Mouse (Mus musculus): ENCODE measurements around the gene Ski. TPM values are rescaled to one million over a fixed set of nuclear protein-coding genes. Genes with fewer than 3 reads are reported as not detected.

Ski gene
- polyA plus RNA-seq, 1 experiment from 2014 or later: 16.2 TPM

DNA sequence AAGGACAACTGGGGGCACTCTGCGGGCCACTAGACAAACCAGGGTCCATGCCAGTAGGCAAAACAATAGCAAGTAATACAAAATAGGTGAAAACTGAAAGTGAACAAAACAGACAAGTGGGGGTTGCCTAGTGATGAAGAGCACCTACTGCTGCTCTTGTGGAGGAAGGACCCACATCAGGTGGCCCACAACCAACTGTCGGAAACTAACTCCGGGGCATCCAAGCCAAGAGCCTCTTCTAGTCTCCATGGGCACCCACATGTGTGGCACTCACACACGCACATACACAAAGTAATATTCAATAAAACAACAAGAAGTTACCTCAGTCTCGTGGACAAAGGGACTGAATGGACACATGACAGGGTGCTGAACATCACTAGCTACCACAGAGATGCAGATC lies 12.9 kb downstream of the Ski start:
- no peak overlapping the region for H3K27ac ChIP-seq (ENCODE audit: low read depth, low read length)
- H3K27me3 ChIP-seq (replicated peaks; ENCODE audit: control insufficient read depth, insufficient read depth, low read length): no peaks in the 10 kb centered on the region
- 94% methylated on average over 5 of the region's 5 CpGs for WGBS
- no peak overlapping the region for H3K4me3 ChIP-seq (ENCODE audit: low read depth, low read length)
- DNase-seq (ENCODE audit: low spot score): no peak
- ATAC-seq: no peak
- no peak overlapping the region for H3K4me2 ChIP-seq (ENCODE audit: low read length)
- no peaks in the 10 kb centered on the region for H3K9me3 ChIP-seq (replicated peaks; ENCODE audit: control insufficient read depth, low read length)
- H3K4me1 ChIP-seq (ENCODE audit: control insufficient read depth, insufficient read depth, low read length): peaks cover 25% of the 10 kb centered on the region
- H3K36me3 ChIP-seq (ENCODE audit: control insufficient read depth, insufficient read depth, low read length): no peaks in the 10 kb centered on the region
- no peak overlapping the region for H3K9ac ChIP-seq (ENCODE audit: low read length)

DNA sequence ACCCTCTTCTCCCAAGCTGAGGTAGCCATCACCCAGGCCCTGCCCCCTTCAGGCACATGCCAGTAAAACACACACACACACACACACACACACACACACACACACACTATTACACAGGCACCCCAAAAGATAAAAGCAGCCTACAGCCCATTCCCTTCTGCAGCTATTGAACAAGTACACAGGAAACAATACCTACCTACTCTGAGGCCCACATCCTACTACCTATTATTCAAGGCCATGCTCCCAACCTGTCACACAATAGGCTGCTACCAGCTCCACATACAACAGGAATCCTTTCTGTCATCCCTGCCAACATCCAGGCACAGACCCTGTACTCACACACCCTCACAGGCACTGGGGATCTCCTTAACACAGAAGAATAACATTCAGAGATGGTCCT lies 13.3 kb downstream of the Ski start:
- no peak overlapping the region for H3K27ac ChIP-seq (ENCODE audit: low read depth, low read length)
- no peak overlapping the region for H3K9ac ChIP-seq (ENCODE audit: low read length)
- ATAC-seq (no peak), DNase-seq (ENCODE audit: low spot score) (no peak)
- peaks cover 21% of the 10 kb centered on the region for H3K4me1 ChIP-seq (ENCODE audit: control insufficient read depth, insufficient read depth, low read length)
- no peaks in the 10 kb centered on the region for H3K36me3 ChIP-seq (ENCODE audit: control insufficient read depth, insufficient read depth, low read length)
- no peaks in the 10 kb centered on the region for H3K27me3 ChIP-seq (replicated peaks; ENCODE audit: control insufficient read depth, insufficient read depth, low read length)
- no peaks in the 10 kb centered on the region for H3K9me3 ChIP-seq (replicated peaks; ENCODE audit: control insufficient read depth, low read length)
- no peak overlapping the region for H3K4me3 ChIP-seq (ENCODE audit: low read depth, low read length)
- no peak overlapping the region for H3K4me2 ChIP-seq (ENCODE audit: low read length)

DNA sequence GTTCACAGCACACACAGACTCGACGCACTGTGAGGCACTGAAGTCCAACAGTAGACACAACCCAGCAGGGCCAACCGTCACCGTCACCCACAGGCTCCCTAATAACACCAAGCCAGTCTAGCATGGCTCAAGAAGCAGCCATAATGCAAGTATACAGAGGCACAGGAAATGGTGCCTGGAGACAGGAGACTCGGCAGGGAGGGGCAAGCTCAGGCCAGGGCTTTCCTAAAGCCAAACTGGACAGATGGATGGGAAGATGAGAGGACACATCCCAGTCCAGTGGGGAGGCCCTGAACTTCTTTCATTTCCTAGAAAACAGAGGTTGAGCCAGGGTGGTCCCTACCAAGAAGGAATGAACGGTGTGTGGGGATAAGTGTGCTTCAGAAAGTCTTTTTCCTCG lies 13.8 kb downstream of the Ski start:
- no peak for ATAC-seq
- Histone ChIP-seq H3K9me3 (replicated peaks; ENCODE audit: control insufficient read depth, low read length) (no peaks in the 10 kb centered on the region), H3K9ac (ENCODE audit: low read length) (no peak overlapping the region), H3K27ac (ENCODE audit: low read depth, low read length) (no peak overlapping the region), H3K36me3 (ENCODE audit: control insufficient read depth, insufficient read depth, low read length) (no peaks in the 10 kb centered on the region), H3K27me3 (replicated peaks; ENCODE audit: control insufficient read depth, insufficient read depth, low read length) (no peaks in the 10 kb centered on the region), H3K4me3 (ENCODE audit: low read depth, low read length) (no peak overlapping the region), H3K4me2 (ENCODE audit: low read length) (no peak overlapping the region), H3K4me1 (ENCODE audit: control insufficient read depth, insufficient read depth, low read length) (peaks cover 16% of the 10 kb centered on the region)
- no peak for DNase-seq (ENCODE audit: low spot score)
- WGBS: 71% methylated on average over 6 of the region's 7 CpGs

DNA sequence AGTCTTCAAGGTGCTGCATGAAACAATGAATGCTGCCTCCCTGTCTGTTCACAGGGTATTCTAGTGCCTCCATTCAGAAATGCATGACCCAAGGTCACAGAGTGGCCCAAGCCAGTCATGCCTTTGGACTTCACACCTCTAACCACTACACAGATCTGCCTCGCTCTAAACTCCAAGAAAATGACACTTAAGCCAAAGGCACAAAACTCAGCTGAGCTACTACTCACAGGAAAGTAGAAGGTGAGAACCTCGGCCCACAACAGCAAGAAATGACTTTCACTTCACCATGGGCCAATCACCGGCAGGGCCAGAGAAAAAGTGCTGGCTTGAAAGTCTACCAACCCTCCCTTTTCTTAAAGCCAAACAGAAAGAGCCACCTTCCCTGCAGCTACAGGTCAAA lies 14.6 kb downstream of the Ski start:
- H3K27me3 ChIP-seq (replicated peaks; ENCODE audit: control insufficient read depth, insufficient read depth, low read length): no peaks in the 10 kb centered on the region
- H3K27ac ChIP-seq (ENCODE audit: low read depth, low read length): no peak overlapping the region
- no peak overlapping the region for H3K9ac ChIP-seq (ENCODE audit: low read length)
- H3K4me2 ChIP-seq (ENCODE audit: low read length): no peak overlapping the region
- ATAC-seq (no peak), DNase-seq (ENCODE audit: low spot score) (no peak)
- H3K4me3 ChIP-seq (ENCODE audit: low read depth, low read length): no peak overlapping the region
- peaks cover 10% of the 10 kb centered on the region for H3K4me1 ChIP-seq (ENCODE audit: control insufficient read depth, insufficient read depth, low read length)
- WGBS: 79% methylated on average over 3 of the region's 3 CpGs
- H3K9me3 ChIP-seq (replicated peaks; ENCODE audit: control insufficient read depth, low read length): no peaks in the 10 kb centered on the region
- no peaks in the 10 kb centered on the region for H3K36me3 ChIP-seq (ENCODE audit: control insufficient read depth, insufficient read depth, low read length)

DNA sequence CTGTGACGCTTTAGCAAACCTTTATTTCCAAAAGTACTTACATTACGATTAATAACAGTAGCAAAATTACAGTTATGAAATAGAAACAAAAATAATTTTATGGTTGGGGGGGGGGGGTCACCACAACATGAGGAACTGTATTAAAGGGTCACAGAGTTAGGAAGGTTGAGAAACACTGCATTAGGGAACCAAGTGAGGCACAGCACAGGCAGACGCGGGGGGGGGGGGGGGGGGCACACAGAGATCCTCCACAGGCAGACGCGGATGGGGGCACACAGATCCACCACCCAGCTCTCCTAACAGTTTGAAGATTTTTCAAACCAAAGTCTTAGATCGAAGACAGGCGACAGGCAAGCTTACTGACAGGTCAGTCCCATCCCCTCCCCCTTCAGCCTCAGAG lies 15.9 kb downstream of the Ski start:
- Histone ChIP-seq H3K9ac (ENCODE audit: low read length) (no peak overlapping the region), H3K9me3 (replicated peaks; ENCODE audit: control insufficient read depth, low read length) (no peaks in the 10 kb centered on the region), H3K4me1 (ENCODE audit: control insufficient read depth, insufficient read depth, low read length) (peaks cover 3% of the 10 kb centered on the region), H3K36me3 (ENCODE audit: control insufficient read depth, insufficient read depth, low read length) (no peaks in the 10 kb centered on the region), H3K27me3 (replicated peaks; ENCODE audit: control insufficient read depth, insufficient read depth, low read length) (no peaks in the 10 kb centered on the region), H3K4me3 (ENCODE audit: low read depth, low read length) (no peak overlapping the region), H3K4me2 (ENCODE audit: low read length) (no peak overlapping the region), H3K27ac (ENCODE audit: low read depth, low read length) (no peak overlapping the region)
- no peak for DNase-seq (ENCODE audit: low spot score)
- 92% methylated on average over 8 of the region's 8 CpGs for WGBS
- no peak for ATAC-seq

DNA sequence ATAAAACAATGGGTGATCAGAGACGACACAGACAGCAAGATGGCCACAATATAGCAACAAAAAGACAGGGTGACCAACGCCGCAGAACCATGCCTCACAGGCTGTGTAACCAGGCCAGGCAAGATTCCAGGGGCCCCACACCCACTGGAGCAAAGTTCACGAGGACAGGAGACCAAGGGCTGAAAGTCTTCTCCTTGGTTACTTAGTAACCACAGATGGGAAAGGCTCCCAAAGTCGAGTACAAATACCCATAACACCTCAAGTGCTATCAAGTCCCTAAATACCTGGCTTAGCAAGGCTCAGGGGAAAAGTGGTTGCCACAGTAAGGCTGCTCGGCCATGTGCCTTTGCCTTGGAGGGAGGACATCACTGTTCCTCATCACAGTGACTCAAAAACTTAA lies 16.5 kb downstream of the Ski start:
- no peak overlapping the region for H3K9ac ChIP-seq (ENCODE audit: low read length)
- no peak overlapping the region for H3K4me3 ChIP-seq (ENCODE audit: low read depth, low read length)
- WGBS: 78% methylated on average over 6 of the region's 6 CpGs
- ATAC-seq: no peak
- H3K27ac ChIP-seq (ENCODE audit: low read depth, low read length): no peak overlapping the region
- DNase-seq (ENCODE audit: low spot score): no peak
- H3K4me2 ChIP-seq (ENCODE audit: low read length): no peak overlapping the region
- H3K4me1 ChIP-seq (ENCODE audit: control insufficient read depth, insufficient read depth, low read length): peaks cover 3% of the 10 kb centered on the region
- no peaks in the 10 kb centered on the region for H3K36me3 ChIP-seq (ENCODE audit: control insufficient read depth, insufficient read depth, low read length)
- no peaks in the 10 kb centered on the region for H3K9me3 ChIP-seq (replicated peaks; ENCODE audit: control insufficient read depth, low read length)
- no peaks in the 10 kb centered on the region for H3K27me3 ChIP-seq (replicated peaks; ENCODE audit: control insufficient read depth, insufficient read depth, low read length)

DNA sequence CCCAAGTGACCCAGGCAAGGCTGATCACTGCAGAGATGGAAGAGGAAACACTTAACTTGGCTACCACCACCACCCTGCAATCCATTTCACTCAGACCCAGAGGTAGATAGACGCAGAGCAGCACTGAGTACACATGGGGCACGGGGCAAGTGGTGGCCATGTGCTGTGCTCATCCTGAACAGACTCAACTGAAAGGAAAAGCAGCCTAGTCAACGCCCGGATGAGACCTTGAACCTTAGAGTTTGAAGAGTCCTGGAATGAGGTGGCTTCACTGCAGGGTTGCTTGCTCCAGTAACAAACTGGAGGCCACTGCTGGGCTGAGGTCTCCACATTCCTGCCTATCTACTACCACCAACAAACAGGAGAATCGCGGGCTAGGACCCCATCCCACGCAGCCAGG lies 20.6 kb downstream of the Ski start:
- H3K4me3 ChIP-seq (ENCODE audit: low read depth, low read length): no peak overlapping the region
- no peak overlapping the region for H3K9ac ChIP-seq (ENCODE audit: low read length)
- H3K36me3 ChIP-seq (ENCODE audit: control insufficient read depth, insufficient read depth, low read length): no peaks in the 10 kb centered on the region
- peaks cover 8% of the 10 kb centered on the region for H3K4me1 ChIP-seq (ENCODE audit: control insufficient read depth, insufficient read depth, low read length)
- no peak for DNase-seq (ENCODE audit: low spot score)
- WGBS: 94% methylated on average over 7 of the region's 7 CpGs
- no peak for ATAC-seq
- H3K4me2 ChIP-seq (ENCODE audit: low read length): no peak overlapping the region
- no peaks in the 10 kb centered on the region for H3K9me3 ChIP-seq (replicated peaks; ENCODE audit: control insufficient read depth, low read length)
- H3K27me3 ChIP-seq (replicated peaks; ENCODE audit: control insufficient read depth, insufficient read depth, low read length): no peaks in the 10 kb centered on the region
- no peak overlapping the region for H3K27ac ChIP-seq (ENCODE audit: low read depth, low read length)

DNA sequence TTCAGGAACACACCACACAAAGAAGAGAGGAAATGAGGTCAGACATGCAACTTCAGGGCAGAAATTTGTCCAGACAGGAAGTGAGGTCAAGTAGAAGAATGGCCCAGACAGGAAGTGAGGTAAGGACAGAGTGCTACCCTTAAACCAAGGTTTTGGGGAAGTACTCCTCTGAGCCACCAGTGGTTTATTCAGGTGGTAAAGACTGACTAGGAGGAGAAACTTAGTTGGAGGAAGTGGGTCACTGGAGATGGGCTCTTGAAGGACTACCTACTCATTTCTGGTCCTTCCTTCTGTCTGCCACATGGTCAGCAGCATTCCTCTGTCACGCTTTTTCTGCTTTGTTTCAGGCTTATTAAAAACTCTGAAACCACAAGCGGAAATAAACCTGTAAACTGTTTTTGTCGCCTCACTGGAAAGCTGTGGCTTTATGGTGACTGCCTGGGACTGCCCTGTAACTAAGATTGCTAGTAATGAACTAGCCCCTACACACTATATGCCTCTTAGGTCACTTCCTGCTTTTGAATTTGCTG lies 21.5 kb downstream of the Ski start:
- Histone ChIP-seq H3K27me3 (replicated peaks; ENCODE audit: control insufficient read depth, insufficient read depth, low read length) (no peaks in the 10 kb centered on the region), H3K4me1 (ENCODE audit: control insufficient read depth, insufficient read depth, low read length) (peaks cover 11% of the 10 kb centered on the region), H3K9me3 (replicated peaks; ENCODE audit: control insufficient read depth, low read length) (no peaks in the 10 kb centered on the region), H3K4me3 (ENCODE audit: low read depth, low read length) (no peak overlapping the region), H3K9ac (ENCODE audit: low read length) (no peak overlapping the region), H3K27ac (ENCODE audit: low read depth, low read length) (0 out of 2 replicates have a peak overlapping the region, but pooled peaks have one; percentile 21), H3K4me2 (ENCODE audit: low read length) (no peak overlapping the region), H3K36me3 (ENCODE audit: control insufficient read depth, insufficient read depth, low read length) (no peaks in the 10 kb centered on the region)
- 87% methylated on average over 3 of the region's 3 CpGs for WGBS
- DNase-seq (ENCODE audit: low spot score): no peak
- ATAC-seq: no peak

DNA sequence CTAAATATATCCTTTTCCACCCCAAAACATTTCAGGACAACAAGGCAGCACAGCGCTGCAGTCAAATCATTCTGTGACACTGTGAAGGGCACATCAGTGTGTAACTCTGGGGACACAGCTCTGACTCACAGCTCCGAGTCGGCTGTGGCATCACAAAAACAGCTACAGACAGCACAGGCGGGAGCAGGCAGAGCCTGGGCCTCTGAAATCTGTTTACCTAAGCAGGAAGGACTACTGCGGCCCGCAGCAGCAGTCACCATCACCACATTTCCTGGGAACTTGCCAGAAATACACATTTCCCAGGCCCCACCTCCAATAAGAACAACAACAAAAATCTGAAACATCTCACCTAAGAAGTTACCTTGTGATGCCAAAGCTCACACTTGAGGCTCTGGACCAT lies 24.7 kb downstream of the Ski start:
- 65% methylated on average over 6 of the region's 6 CpGs for WGBS
- Histone ChIP-seq H3K27ac (ENCODE audit: low read depth, low read length) (no peak overlapping the region), H3K4me2 (ENCODE audit: low read length) (no peak overlapping the region), H3K9me3 (replicated peaks; ENCODE audit: control insufficient read depth, low read length) (no peaks in the 10 kb centered on the region), H3K4me1 (ENCODE audit: control insufficient read depth, insufficient read depth, low read length) (peaks cover 11% of the 10 kb centered on the region), H3K9ac (ENCODE audit: low read length) (no peak overlapping the region; the same call in 1 of the 2 replicates), H3K36me3 (ENCODE audit: control insufficient read depth, insufficient read depth, low read length) (no peaks in the 10 kb centered on the region), H3K27me3 (replicated peaks; ENCODE audit: control insufficient read depth, insufficient read depth, low read length) (no peaks in the 10 kb centered on the region), H3K4me3 (ENCODE audit: low read depth, low read length) (no peak overlapping the region)
- DNase-seq (ENCODE audit: low spot score) (no peak), ATAC-seq (no peak)

All from forebrain, embryonic 14.5 days (tissue).